Mouse (Mus musculus): ENCODE measurements around the gene Cfap44.
"Not testable (repeated sequence)": the region's sequence is repeated elsewhere in the genome, so short reads cannot be mapped to it uniquely, and the experiment has no call there.

The Cfap44 gene

GRCm38 (mm10) chr16:44428456-44428855 is 33.9 kb downstream of the Cfap44 start:
- in situ Hi-C loops (cut with MboI, MseI): no loop called here

DNA sequence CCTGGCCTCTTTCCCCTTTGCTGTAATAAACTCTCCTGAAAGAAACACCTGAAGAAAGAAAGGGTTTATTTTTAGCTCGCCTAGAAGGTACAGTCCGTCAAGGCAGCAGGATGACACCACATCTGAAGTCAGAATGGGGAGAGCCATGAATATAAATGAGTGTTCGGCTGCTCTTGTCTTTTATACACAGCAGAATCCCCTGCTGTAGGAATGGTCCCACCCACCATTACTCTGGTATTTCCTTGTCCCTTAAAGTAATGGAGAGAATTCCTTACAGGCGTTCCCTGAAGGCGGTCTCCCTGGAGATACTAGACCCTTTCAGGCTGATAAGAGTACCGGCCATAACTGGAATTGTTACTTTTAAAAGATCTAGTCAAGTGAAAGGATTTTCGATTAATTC is 35.4 kb downstream of the Cfap44 start:
- in situ Hi-C loops (cut with MboI, MseI): no loop called here

DNA sequence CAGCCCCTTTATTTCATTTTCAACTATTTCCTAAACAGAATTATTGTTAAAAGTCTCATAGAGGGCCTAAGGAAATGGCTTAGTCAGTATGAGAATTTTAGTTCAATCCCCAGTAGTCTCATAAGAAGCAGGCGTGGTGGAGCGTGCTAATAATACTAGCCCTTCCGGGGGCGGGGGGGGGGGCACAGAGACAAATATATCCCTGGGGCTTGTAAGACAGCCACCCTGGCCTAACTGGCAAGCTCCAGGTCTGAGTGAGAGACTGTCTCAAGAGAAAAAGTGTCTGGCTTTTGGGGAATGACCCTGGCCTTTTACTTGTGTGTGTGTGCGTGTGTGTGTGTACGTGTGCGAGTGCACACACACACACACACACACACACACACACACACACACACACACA is 40.3 kb downstream of the Cfap44 start:
- in situ Hi-C loops (cut with MboI, MseI): no loop called here

DNA sequence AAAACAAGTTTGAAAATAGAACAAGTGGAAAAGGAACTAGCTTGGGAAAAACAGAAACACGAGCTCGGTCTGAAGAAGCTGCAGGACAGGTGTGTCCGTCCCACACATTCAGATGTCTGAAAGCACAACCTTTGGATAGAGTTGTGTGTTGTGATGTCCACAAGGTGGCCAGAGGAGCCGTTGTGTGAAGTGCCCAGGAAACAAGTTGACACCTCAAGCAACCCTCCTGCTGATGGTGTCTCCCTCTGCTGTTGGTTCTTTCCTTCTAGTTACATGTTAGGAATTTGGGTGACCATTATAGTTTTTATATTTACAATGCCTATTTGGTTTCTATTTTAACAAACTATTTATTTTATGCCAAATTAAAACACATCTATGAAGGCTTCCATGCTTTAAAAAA is 40.9 kb downstream of the Cfap44 start:
- in situ Hi-C loops (cut with MboI, MseI): no loop called here

GRCm38 (mm10) chr16:44441913-44442312 is 47.3 kb downstream of the Cfap44 start:
- in situ Hi-C loops (cut with MboI, MseI): not testable (repeated sequence)

GRCm38 (mm10) chr16:44457858-44458257 is 63.3 kb downstream of the Cfap44 start:
- in situ Hi-C loops (cut with MboI, MseI): no loop called here

DNA sequence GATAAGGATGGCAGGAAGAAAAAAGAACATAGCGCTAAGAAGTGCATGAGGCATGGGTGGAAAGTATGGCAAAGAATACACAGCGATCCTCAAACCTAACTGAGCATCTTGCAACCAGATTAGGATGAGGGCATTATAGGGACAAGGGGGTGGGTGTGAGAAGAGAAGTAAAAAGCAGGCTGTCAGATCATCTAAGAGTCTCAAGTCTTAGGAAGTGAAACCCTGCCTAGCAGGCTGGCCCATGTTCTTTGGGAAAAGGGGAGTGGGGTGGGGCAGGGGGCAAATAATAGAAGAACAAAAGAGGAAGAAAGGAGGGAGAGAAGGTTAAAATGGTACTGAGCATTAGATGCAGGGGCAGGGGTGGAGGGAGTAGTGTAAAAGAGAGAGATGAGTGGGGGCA is 64.2 kb downstream of the Cfap44 start:
- in situ Hi-C loops (cut with MboI, MseI): no loop called here

DNA sequence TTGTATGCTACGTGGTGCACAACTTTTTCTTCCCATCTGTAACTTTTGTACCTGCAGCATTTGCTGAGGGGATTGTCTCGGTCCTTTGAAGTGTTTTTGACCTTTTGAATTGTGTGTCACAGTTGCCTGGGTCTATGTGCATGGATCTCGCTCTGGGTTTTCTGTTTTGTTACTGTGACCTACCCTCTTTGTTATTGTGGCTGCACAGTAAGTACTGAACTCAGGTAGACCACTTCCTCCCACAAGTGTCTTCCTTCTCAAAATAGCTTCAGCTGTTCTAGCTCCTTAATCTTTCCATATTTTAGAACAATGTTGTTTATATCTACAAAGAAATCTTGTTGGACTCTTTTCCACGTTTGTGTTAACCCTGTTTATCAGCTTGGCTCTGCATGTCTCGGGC is 66.3 kb downstream of the Cfap44 start:
- in situ Hi-C loops (cut with MboI, MseI): no loop called here

GRCm38 (mm10) chr16:44475281-44475680 is 80.7 kb downstream of the Cfap44 start:
- in situ Hi-C loops (cut with MboI, MseI): no loop called here

DNA sequence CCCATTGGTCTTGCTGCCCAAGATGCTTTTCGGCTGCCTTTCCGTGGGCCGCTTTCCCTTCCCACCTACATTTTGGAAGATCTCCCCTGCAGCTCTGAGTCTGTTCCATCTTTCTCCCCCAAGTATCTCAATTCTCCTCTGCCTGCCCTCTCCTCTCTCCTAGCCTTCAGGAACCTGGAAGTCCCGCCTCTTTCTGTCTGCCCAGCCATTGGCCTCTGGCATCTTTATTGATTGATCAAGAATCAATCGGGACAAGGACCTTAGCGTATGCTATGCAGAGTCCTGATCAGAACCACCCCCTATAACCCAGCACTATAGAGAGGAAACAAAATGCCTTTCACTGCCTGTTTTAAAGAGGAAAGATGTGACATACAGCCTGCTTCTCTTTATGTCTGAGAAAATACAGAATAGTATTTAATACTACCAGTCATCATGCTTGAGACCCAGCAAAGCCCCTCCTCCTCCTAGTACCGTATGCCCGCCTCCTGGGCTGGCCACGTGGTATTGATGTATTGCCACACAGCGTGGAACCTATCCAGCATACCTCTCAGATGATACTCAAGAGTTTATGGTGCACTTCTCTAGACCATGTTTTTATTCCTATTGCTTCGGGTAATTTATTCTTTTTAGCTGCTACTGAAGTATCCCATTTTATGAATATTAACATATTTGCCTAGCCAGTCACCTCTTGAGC is 81.2 kb downstream of the Cfap44 start:
- in situ Hi-C loops (cut with MboI, MseI): no loop called here

DNA sequence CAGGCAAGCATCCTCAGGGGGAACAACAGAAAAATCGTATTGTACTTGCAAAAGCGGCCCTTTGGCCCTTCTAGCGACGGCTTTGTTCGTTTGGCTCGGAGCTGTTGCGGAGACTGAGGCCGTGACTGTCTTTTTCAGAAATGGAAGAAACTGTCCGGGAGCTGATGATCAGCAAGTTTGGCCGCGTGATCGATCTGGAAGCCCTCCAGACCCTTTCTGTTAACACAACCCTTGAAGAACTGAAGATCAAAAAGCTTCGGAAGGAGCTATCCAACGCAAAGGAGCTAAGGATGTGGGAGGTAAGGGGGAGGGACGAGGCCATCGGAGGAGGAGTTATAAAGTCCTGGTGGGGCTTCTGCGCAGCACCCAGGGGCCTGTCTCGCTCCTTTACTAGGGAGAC is 84.2 kb downstream of the Cfap44 start:
- in situ Hi-C loops (cut with MboI, MseI): no loop called here

DNA sequence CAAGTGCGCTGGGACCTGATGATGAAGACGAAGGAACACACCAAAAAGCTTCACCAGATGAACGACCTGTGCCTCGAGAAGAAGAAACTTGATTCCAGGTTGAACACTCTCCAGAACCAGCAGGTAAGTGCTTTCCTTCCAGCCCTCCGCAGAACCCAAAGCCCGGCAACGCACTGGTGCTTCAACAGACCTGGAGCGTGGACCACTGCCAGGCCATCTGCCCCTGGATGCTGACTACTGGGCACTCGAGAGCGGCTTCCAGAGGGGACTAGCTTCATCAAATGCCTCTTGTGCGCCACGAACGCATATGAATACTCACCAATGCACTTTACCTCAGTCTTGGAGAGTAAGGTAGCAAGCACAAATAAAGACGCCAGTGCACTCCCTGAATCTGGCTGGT is 85.3 kb downstream of the Cfap44 start:
- in situ Hi-C loops (cut with MboI, MseI): loop anchor here (5.0 kb wide), 1 partner anchor 217 kb away; no protein-coding TSS in a partner anchor

DNA sequence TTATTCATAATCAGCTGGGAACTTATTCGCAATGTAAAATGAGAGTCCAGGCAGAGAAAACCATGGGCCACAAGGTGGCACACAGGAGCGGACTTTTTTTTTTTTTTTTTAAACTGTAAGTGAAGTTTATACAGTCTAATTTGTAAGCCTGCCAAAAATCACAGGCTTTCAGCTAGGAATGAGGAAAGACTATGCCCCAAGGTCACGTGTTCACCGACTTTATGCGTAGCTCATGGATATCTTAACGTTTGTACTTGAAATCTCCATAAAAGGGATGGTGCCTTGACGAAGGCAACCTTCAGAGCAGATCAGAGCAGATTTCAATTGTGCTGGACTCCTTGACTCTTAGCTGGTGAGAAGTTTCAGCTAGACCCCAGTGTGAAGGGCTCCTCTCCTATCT is 86.0 kb downstream of the Cfap44 start:
- in situ Hi-C loops (cut with MboI, MseI): loop anchor here (5.0 kb wide), 1 partner anchor 217 kb away; no protein-coding TSS in a partner anchor

DNA sequence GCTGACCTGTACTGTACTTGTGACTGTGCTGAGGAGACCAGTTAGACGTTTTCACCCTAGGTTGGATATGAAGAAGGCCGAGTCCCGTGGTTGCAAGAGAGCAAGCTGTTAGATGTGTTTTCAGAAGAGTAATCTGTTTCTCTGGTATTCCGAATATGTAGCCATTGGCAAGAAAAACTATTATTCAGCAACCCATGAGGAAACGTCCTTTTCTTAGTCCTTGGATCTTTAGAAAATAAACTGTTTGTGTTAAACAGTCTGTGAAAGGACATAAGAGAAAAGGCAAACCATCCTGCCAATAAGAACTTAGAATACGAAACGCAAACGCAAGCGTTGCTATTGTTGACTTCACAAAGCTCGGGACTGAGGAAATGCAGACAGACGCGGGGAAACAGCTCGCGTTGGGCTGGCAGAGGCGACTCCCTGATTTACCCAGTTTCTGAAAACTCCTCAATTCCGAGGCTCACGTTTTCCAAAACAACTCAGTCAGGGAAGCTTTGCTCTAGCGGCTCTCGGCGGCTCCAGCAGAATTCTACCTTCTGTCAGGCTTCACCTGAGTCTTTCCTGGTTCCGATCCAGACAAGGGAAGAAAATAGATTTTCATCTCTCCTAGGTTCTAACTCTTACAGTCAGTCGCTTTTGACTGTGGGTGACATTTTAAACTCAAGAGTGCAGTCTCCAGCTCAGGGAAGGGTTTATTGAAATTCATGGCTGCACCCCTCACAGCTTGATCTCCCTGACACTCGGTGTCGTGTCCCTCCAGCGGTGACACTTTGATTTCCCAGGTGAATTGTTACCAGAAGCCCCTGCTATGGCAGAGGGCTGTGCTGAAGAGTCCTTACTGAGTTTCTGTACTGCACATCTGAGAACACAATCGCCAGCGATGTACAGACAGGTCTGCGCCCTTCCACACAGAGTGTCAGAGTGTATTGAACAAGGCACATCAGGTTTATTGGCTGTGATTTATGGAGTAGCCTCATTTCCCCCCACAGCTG is 87.3 kb downstream of the Cfap44 start:
- in situ Hi-C loops (cut with MboI, MseI): loop anchor here (5.0 kb wide), 1 partner anchor 215 kb away; no protein-coding TSS in a partner anchor

DNA sequence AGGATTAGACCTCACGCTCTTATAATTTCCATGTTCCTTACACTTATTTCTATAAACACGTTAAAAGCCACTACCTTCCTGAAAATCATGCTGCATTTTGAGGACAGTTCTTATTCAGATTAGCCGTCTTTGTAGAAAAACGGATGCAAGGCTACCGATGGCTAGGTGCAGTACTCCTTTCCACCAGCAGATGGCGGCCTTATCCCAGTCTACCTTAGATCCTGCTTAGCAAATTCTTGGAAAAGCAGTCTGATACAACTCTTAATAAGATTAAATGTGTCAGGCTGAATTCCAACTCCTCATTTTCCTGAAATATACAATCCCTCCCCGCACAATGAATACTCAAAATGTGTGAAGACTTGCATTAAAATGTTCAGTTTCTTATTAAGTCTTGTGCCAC is 89.5 kb downstream of the Cfap44 start:
- in situ Hi-C loops (cut with MboI, MseI): loop anchor here (5.0 kb wide), 1 partner anchor 213 kb away; no protein-coding TSS in a partner anchor

DNA sequence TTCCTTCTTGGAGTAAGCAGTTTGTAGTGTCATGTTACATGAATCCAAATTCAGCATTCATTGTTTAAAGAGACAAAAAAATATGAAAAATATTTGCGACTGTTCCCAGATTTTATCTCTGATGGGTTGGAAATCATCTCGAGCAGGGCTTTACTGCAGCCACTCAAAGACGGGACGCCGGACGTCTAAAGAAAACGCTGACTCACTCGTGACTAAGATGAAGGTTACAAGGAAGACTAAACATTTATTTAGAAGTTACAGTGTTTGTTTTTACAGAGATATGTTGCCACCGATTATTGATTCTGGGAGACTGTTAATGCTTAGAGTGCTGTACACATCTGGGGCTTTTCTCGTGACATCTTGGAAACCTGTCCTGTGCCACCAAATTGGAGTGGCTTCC is 90.2 kb downstream of the Cfap44 start:
- in situ Hi-C loops (cut with MboI, MseI): loop anchor here (5.0 kb wide), 2 partner anchors 77 to 212 kb away; no protein-coding TSS in a partner anchor

DNA sequence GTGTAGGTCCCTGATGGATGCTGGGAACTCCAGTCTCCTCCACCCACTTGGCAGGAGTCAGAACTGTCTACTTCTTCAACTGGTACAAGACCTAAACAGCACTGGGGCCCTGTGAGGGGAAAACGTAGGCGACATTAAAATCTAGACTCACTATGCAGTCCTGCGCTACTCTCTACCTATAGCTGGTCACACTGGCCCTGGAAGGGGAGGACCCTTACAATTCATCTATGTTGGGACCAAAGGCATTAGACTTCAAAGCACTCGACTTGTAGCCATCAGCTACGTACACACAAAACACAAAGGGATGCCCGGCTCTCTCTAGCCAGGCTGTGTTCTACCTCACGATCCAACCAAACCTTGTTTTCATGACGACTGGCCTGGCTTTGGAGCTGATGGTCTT is 91.1 kb downstream of the Cfap44 start:
- in situ Hi-C loops (cut with MboI, MseI): loop anchor here (5.0 kb wide), 1 partner anchor 77 kb away; no protein-coding TSS in a partner anchor

DNA sequence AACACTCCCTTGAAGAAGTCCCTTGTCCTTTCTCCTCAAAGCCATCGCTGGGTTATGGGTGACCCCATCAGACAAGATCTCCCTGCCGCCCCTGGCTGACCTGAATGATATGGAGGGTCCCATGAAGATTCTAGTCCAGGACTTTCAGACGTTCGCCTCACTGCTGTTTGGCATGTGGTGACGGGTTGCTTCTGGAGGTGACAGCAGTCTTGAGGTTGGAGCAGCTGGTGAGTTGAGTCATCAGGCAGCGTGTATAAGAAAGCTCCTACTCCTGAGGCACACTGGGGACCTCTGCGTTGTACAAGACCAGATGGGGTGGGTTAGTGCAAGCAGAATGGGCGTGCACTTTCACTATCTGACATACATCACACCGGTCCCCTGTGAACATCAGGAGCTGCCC is 92.0 kb downstream of the Cfap44 start:
- in situ Hi-C loops (cut with MboI, MseI): loop anchor here (5.0 kb wide), 1 partner anchor 76 kb away; no protein-coding TSS in a partner anchor

GRCm38 (mm10) chr16:44487194-44487593 is 92.6 kb downstream of the Cfap44 start:
- in situ Hi-C loops (cut with MboI, MseI): loop anchor here (5.0 kb wide), 1 partner anchor 75 kb away; no protein-coding TSS in a partner anchor

- in situ Hi-C loops (cut with MboI, MseI): no loop called here
Observed at GRCm38 (mm10) chr16:44491051-44491450, 96.5 kb downstream of the Cfap44 start.

GRCm38 (mm10) chr16:44492151-44492550 is 97.6 kb downstream of the Cfap44 start:
- in situ Hi-C loops (cut with MboI, MseI): no loop called here

- in situ Hi-C loops (cut with MboI, MseI): no loop called here
Observed at GRCm38 (mm10) chr16:44492706-44493105, 98.1 kb downstream of the Cfap44 start.

All from T-helper 1 cell (primary cell).